Mouse (Mus musculus) heart, adult 18-20 months (tissue): ENCODE measurements at regions not wholly inside any gene's neighbourhood (a gene's known extent, or its start where the extent isn't known, plus 50 kb on each side); places are given as distances from the start of the nearest gene placed in this dataset.

Experiments
- DNase-seq, 2 experiments: peaks; one replicate each; pipeline ENCODE4 v3.0.0; 2021 to 2022; ENCODE audit warnings: mixed read lengths in 1 of 2

DNA sequence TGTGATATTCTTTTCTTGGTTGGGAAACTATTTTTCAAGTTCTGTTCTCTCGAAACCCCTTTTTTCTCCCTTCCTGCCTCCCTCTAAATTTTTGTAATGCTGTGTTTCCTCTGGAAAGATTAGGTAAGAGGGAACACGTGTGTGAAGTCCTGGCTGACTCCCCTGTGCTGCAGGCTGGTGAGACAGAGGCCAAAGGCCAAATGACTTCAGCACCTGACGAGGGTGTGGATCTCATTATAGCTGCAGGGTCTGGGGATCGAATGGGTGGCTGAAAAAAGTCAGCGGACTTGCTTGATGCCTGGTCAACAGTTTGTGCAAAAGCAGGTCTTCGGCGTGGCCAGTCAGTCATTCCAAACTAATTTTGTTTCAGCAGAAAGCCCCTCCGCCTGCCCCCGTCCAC is 159.1 kb downstream of the En1 start:
- DNase-seq: no peak

DNA sequence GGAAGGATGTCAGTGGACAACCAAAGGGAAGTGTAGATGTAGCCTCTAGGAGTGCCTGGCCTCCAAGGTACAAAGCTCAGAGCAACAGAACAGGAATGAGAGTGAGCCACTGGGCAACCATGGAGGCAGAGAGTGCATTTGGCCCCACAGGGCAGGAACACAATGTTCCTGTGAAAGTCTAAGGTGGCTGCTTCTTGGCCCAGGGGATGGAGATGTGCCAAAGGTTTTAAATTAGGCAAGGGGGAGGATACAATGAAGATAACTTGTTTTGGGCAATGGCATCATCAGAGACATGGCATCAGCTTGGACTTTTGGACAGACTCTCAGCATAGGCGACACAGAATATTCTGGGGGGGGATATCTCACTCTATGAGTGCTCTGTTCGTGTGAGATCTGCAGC is 160.3 kb downstream of the En1 start:
- DNase-seq: peak; percentile 38 to 70

- peak; percentile 58 to 83 for DNase-seq
These were observed 160.8 kb downstream of the En1 start for GRCm38 (mm10) chr1:120762921-120763595.

- no peak for DNase-seq
These were observed 164.8 kb downstream of the En1 start for GRCm38 (mm10) chr1:120767054-120767453.

- DNase-seq: no peak
These were observed 169.1 kb downstream of the En1 start for GRCm38 (mm10) chr1:120771269-120771668.

GRCm38 (mm10) chr1:120776906-120777305 is 174.7 kb downstream of the En1 start:
- DNase-seq: no peak

DNA sequence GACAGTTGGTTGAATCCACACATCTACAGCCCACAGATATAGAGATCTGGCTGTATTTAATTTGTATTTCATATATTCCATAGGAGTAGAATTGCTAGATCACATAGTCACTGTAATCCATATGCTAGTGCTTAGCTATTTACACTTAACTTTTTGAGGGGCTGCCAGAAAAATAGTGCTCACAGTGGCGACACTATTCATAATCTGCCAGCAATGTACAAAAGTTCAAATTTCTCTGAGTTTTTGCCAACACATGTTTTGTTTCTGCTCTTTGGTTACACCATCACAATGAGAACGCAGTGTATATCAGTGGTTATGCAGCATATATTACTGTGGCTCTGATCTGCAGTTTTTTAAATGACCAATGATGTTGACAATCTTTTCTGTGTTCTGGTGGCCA is 175.2 kb downstream of the En1 start:
- no peak for DNase-seq

GRCm38 (mm10) chr1:120795245-120795644 is 193.0 kb downstream of the En1 start:
- peak in 1 of 2 experiments; percentile 19 for DNase-seq

DNA sequence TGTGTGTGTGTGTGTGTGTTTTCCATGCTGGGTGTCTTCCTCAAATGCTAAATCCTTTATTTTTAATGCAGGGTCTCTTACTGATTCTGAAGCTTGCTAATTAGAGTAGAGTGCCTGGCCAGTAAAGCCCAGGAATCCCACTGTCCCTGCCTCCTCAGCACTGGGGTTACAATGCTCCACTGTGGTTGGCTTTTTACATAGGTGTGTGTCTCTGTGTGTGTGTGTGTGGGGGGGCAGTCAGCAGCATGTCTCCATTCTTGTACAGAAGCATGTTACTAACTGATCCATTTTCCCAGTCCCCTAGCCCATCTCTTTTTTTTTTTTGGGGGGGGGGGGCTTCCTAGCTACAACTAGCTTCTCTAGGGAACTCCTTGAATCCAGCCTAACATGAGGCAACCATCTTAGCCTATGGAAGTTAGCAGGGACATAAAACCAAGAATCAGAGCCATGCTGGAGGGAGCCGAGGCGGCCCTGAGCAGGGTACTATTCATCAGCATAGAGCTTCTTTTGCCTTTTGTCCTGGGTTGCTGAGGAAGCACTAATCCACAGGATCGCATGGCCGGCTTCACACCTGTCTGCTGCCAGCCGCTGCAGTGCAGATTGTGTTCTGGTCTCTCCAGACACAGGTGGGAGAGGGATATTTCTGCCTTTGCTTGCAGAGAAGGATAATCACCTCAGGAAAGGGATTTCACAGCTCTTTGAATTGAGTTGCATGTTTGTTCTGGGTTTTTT is 199.2 kb downstream of the En1 start:
- DNase-seq: no peak

GRCm38 (mm10) chr1:120801980-120802364 is 199.8 kb downstream of the En1 start:
- no peak for DNase-seq

DNA sequence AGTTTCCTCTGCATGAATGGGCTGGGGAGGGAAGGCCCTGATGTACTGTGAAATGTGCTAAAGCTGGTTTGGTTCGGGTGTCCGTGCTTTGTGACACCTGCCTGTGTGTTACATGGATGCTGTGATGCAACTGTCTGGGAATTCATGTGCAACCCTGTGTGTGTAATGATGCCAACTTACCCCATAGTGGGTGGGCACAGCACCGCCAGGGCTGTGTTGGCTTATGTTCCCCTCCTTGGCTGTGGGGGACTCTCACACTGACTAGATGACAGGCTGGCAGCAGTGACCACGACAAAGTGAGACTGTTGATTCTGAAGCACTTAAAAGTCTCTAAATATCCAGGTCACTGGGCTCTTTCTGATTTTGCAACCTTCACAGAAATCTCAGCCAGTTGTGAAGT is 212.2 kb downstream of the En1 start:
- no peak for DNase-seq

- peak; percentile 2 to 3 for DNase-seq
These were observed 214.1 kb downstream of the En1 start for GRCm38 (mm10) chr1:120816237-120816820.

- no peak for DNase-seq
These were observed 215.3 kb downstream of the En1 start for GRCm38 (mm10) chr1:120817563-120817962.

- DNase-seq: no peak
These were observed 229.8 kb downstream of the En1 start for GRCm38 (mm10) chr1:120831975-120832374.

DNA sequence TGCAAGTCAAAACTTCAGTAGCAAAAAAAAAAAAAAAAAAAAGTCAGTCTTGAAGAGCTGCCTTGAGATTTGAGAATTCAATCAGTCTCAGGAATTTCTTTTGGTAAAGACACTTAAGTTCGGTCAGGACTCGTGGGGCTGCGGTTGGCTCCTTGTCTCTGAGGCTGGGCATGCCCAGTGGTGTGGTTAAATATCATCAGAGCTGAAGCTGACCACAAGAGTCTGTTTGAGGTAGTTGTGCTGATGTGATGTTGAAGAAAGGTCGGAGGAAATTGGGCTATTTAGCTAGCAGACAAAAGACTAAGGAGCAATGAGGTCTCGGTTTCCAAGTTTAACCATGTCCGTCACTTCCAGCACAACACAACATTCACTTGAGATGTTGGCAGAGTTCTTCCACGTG is 240.4 kb downstream of the En1 start:
- DNase-seq: peak; percentile 4 to 13

GRCm38 (mm10) chr1:120846146-120846545 is 243.9 kb downstream of the En1 start:
- DNase-seq: no peak

GRCm38 (mm10) chr1:120851860-120852503 is 249.8 kb downstream of the En1 start:
- peak; percentile 5 for DNase-seq

- no peak for DNase-seq
These were observed 255.3 kb downstream of the En1 start for GRCm38 (mm10) chr1:120857566-120857965.

- no peak for DNase-seq
These were observed 257.3 kb downstream of the En1 start for GRCm38 (mm10) chr1:120859546-120859945.

DNA sequence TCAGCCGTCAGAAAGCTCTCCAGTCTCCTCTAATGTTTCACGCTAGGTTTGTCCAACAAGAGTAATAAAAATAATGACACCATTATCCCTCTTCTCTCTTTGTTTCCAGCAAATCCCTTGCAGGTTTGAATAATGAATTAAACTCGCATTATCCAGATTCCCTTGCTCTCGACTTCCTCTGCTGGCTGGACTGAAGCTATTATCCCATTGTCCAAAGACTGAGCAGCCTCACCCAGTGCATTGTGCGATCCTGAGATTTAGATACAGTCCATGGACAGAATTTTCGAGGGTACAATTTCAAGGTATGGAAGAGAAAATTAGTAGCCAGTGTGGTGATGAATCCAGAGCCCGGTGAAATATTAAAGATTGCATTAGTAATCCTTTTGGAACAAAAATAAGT is 270.3 kb downstream of the En1 start:
- no peak for DNase-seq

- no peak for DNase-seq
These were observed 280.8 kb downstream of the En1 start for GRCm38 (mm10) chr1:120882959-120883549.

DNA sequence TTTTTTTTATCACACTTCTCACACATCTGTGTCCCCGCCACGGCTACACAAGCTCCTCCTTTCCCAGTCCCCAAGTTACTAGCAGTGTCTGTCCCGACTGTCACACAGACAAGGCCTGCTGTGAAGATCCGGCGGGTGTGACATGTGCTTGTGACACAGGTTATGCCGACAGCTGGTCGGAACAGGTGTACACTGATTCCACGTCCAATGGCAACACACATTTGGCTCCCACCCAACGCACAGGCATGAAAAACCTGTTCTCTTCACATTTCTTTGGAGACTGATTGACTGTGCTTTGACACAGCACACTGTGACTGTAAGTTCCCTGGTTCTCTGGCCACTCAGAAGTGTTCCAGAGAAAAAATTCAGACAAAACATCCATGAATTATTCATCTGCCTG is 281.4 kb downstream of the En1 start:
- no peak for DNase-seq

DNA sequence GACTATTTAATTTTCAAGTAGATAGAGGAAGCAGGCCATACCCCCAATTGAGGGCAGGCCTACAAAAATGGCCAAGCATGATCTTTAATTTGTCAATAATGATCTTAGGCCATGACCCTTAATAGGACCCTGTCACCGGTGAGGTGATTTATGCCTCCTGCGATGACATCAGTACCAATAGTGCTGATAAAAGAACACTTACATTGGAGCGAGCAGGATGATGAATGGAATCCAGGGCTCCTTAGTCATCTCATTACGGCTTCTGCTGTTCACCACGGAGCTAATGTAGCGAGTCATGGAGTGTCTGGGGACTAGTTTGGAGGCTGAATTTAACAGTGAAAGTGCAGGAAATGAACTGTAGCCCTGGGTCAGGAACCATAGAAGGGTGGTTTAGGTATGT is 308.6 kb downstream of the En1 start:
- no peak for DNase-seq
